Mouse (Mus musculus) neutrophil, adult 59 days (primary cell): ENCODE measurements around the gene Mecr. TPM values are rescaled to one million over a fixed set of nuclear protein-coding genes. Genes with fewer than 3 reads are reported as not detected.

ENCODE experiments used
- total RNA-seq, 2 experiments: library from RNA; stranded (reverse); gene quantifications; 1 replicate in 1 of 2; 2 replicates in 1 of 2; pipeline ENCODE4 v1.2.4; 2023

The Mecr gene
- 1 to 10 TPM; 7.1 to 9.1 TPM for total RNA-seq

GRCm38 (mm10) chr4:131843290-131843743 is at the start of gene Mecr:
Gene Mecr, plus strand, starts transcription at chr4:131843470.

GRCm38 (mm10) chr4:131837872-131838524 is 5.3 kb upstream of the Mecr start, which contains the start of gene Ptpru:
Gene Ptpru, minus strand, starts transcription at chr4:131838288.

GRCm38 (mm10) chr4:131873293-131874168 is 30.3 kb downstream of the Mecr start, which contains the start of gene Srsf4:
Gene Srsf4, plus strand, starts transcription at chr4:131873617.

Other genes with a start within 250 kb of the Mecr start
- gene Ptpru, start 5.2 kb upstream of the Mecr start, total RNA-seq: 1 to 10 TPM; 3.8 to 5.5 TPM
- 10 to 100 TPM; 72.4 to 77.6 TPM for gene Srsf4, start 30.1 kb downstream of the Mecr start, total RNA-seq
- gene Tmem200b, start 78.3 kb downstream of the Mecr start, total RNA-seq: not detected
- under 1 TPM; 0.15 to 0.16 TPM for gene Gm10300, start 231.2 kb downstream of the Mecr start, total RNA-seq
- 10 to 100 TPM; 80.9 to 81.5 TPM for gene Epb41, start 231.9 kb downstream of the Mecr start, total RNA-seq